Mouse (Mus musculus) spleen, adult 2 months (tissue): ENCODE measurements at regions not wholly inside any gene's neighbourhood (a gene's known extent, or its start where the extent isn't known, plus 50 kb on each side); places are given as distances from the start of the nearest gene placed in this dataset.

Experiments used
- DNase-seq, 2 experiments: peaks; one replicate each; pipeline versions ENCODE4 v3.0.0 to v3.0.0-alpha.2; 2012 to 2021; ENCODE audit warnings: low spot score in 2 of 2, low read depth in 1 of 2
- H3K27ac ChIP-seq: fragments of 200-500 bp; 2 replicates; pipeline ENCODE4 v1.5.1; 2012; ENCODE audit warnings: low read length, inconsistent platforms; ENCODE audit not compliant: insufficient read depth
- H3K27me3 ChIP-seq: fragments of 200-500 bp; 2 replicates; pipeline ENCODE4 v1.6.1; 2012; ENCODE audit warnings: mild to moderate bottlenecking, moderate library complexity, low read length, inconsistent platforms; ENCODE audit not compliant: control insufficient read depth, insufficient read depth
- H3K36me3 ChIP-seq: fragments of 200-500 bp; 2 replicates; pipeline ENCODE4 v1.6.1; 2012; ENCODE audit warnings: mild to moderate bottlenecking, low read length, inconsistent platforms; ENCODE audit not compliant: control insufficient read depth, insufficient read depth
- H3K4me1 ChIP-seq: fragments of 200-500 bp; 2 replicates; pipeline ENCODE4 v1.6.1; 2011; ENCODE audit warnings: inconsistent platforms; ENCODE audit not compliant: control insufficient read depth, insufficient read depth, insufficient read length
- H3K4me3 ChIP-seq: fragments of 200-500 bp; 2 replicates; pipeline ENCODE4 v1.5.1; 2011; ENCODE audit warnings: mild to moderate bottlenecking, inconsistent platforms; ENCODE audit not compliant: insufficient read depth, insufficient read length; ENCODE audit errors: extremely low read depth
- CTCF ChIP-seq: fragments of 200-500 bp; IDR thresholded peaks from 2 replicates; pipeline ENCODE4 v1.5.1; 2011; ENCODE audit warnings: mild to moderate bottlenecking, inconsistent platforms; ENCODE audit not compliant: insufficient read depth, insufficient read length, insufficient replicate concordance; ENCODE audit errors: extremely low read depth
- POLR2A ChIP-seq: fragments of 200-500 bp; IDR thresholded peaks from 2 replicates; pipeline ENCODE4 v1.6.1; 2011; ENCODE audit warnings: low read depth, low read length, inconsistent platforms
- WGBS: fragments of 180-500 bp; shearing (Covaris S2); methylation state at CpG from one replicate; pipeline ENCODE4 v1.1.7; 2018; 5-methylcytosine and 5-hydroxymethylcytosine counted together

GRCm38 (mm10) chr6:140239356-140239755 lies 184.5 kb upstream of the Plekha5 start:
- Histone ChIP-seq H3K27ac (no peak overlapping the region), H3K4me3 (no peak overlapping the region), H3K4me1 (no peaks in the 10 kb centered on the region), H3K27me3 (no peaks in the 10 kb centered on the region), H3K36me3 (no peaks in the 10 kb centered on the region)
- TF ChIP-seq POLR2A = no peak
- no peak for TF ChIP-seq CTCF
- no peak for DNase-seq
- 90% methylated on average over 8 of the region's 8 CpGs for WGBS

GRCm38 (mm10) chr6:140231537-140231936 lies 190.3 kb upstream of the Plcz1 start:
- Histone ChIP-seq H3K27ac (no peak overlapping the region), H3K27me3 (no peaks in the 10 kb centered on the region), H3K4me3 (no peak overlapping the region), H3K4me1 (no peaks in the 10 kb centered on the region), H3K36me3 (no peaks in the 10 kb centered on the region)
- DNase-seq = no peak
- WGBS = 54% methylated on average over 4 of the region's 4 CpGs
- TF ChIP-seq CTCF (no peak), POLR2A (no peak)

- H3K4me1 ChIP-seq = no peaks in the 10 kb centered on the region
- 75% methylated on average over 9 of the region's 9 CpGs for WGBS
- H3K4me3 ChIP-seq = no peak overlapping the region
- no peaks in the 10 kb centered on the region for H3K27me3 ChIP-seq
- H3K27ac ChIP-seq = no peak overlapping the region
- TF ChIP-seq CTCF = no peak
- TF ChIP-seq POLR2A = no peak
- DNase-seq = no peak
- no peaks in the 10 kb centered on the region for H3K36me3 ChIP-seq
Observed at GRCm38 (mm10) chr6:140229295-140229694, 188.0 kb upstream of the Plcz1 start.

- WGBS = 84% methylated on average over 7 of the region's 7 CpGs
- TF ChIP-seq POLR2A (no peak), CTCF (no peak)
Observed at GRCm38 (mm10) chr6:140228741-140229140, 187.5 kb upstream of the Plcz1 start.

GRCm38 (mm10) chr6:140222534-140223324 lies 181.5 kb upstream of the Plcz1 start:
- no peaks in the 10 kb centered on the region for H3K27me3 ChIP-seq
- whole genome bisulfite sequencing = 78% methylated on average over 1 of the region's 1 CpGs
- H3K4me3 ChIP-seq = no peak overlapping the region
- no peaks in the 10 kb centered on the region for H3K4me1 ChIP-seq
- DNase-seq = no peak
- no peaks in the 10 kb centered on the region for H3K36me3 ChIP-seq
- no peak overlapping the region for H3K27ac ChIP-seq
- TF ChIP-seq POLR2A (no peak), CTCF (no peak)

More at GRCm38 (mm10) chr6:140228741-140229140, 187.5 kb upstream of the Plcz1 start:
- no peaks in the 10 kb centered on the region for H3K4me1 ChIP-seq
- H3K4me3 ChIP-seq = no peak overlapping the region
- no peaks in the 10 kb centered on the region for H3K27me3 ChIP-seq
- H3K27ac ChIP-seq = no peak overlapping the region
- DNase-seq = no peak
- no peaks in the 10 kb centered on the region for H3K36me3 ChIP-seq

- Histone ChIP-seq H3K36me3 (no peaks in the 10 kb centered on the region), H3K27me3 (no peaks in the 10 kb centered on the region), H3K4me3 (no peak overlapping the region), H3K27ac (no peak overlapping the region), H3K4me1 (no peaks in the 10 kb centered on the region)
- no peak for TF ChIP-seq POLR2A
- no peak for TF ChIP-seq CTCF
- no peak for DNase-seq
- WGBS = 80% methylated on average over 5 of the region's 5 CpGs
Observed at GRCm38 (mm10) chr6:140221653-140222272, 180.5 kb upstream of the Plcz1 start.

GRCm38 (mm10) chr6:140218789-140219188 lies 177.5 kb upstream of the Plcz1 start:
- H3K27me3 ChIP-seq = no peaks in the 10 kb centered on the region
- H3K4me1 ChIP-seq = no peaks in the 10 kb centered on the region
- no peak overlapping the region for H3K4me3 ChIP-seq
- 87% methylated on average over 10 of the region's 10 CpGs for WGBS
- TF ChIP-seq POLR2A (no peak), CTCF (no peak)
- no peak overlapping the region for H3K27ac ChIP-seq
- no peak for DNase-seq
- no peaks in the 10 kb centered on the region for H3K36me3 ChIP-seq
